Mouse (Mus musculus) kidney, postnatal 0 days (tissue): Measurements from ENCODE around the gene Sipa1l3. TPM values are rescaled to one million over a fixed set of nuclear protein-coding genes. Genes with fewer than 3 reads are reported as not detected.

Source experiments
- ATAC-seq: fragments of 200-750 bp; cut with Nextera tagmentation; replicated peaks from 2 replicates; pipeline ENCODE4 v1.8.0; 2017; ENCODE audit warnings: low read depth, moderate number of reproducible peaks, moderate TSS enrichment, moderate library complexity; ENCODE audit not compliant: low FRiP score
- DNase-seq: peaks from one replicate; pipeline ENCODE4 v3.0.0-alpha.2; 2016; ENCODE audit warnings: low spot score
- H3K27ac ChIP-seq: fragments of 300-500 bp; sonication (generic); 2 replicates; pipeline ENCODE4 v1.5.1; 2014; ENCODE audit warnings: mild to moderate bottlenecking
- H3K27me3 ChIP-seq: fragments of 300-500 bp; sonication (generic); 2 replicates; pipeline ENCODE4 v1.6.1; 2014; ENCODE audit warnings: low read length, mixed read lengths; ENCODE audit not compliant: insufficient read depth
- H3K36me3 ChIP-seq: fragments of 300-500 bp; sonication (generic); 2 replicates; pipeline ENCODE4 v1.6.1; 2014; ENCODE audit warnings: low read length, mixed read lengths; ENCODE audit not compliant: insufficient read depth
- H3K4me1 ChIP-seq: fragments of 300-500 bp; sonication (generic); replicated peaks from 2 replicates; pipeline ENCODE4 v1.6.1; 2014; ENCODE audit warnings: antibody characterized with exemption, low read length, mixed read lengths; ENCODE audit not compliant: insufficient read depth
- H3K4me2 ChIP-seq: fragments of 300-500 bp; sonication (generic); 2 replicates; pipeline ENCODE4 v1.6.1; 2014; ENCODE audit warnings: mild to moderate bottlenecking, low read length, moderate library complexity, mixed read lengths
- H3K4me3 ChIP-seq: fragments of 300-500 bp; sonication (generic); replicated peaks from 2 replicates; pipeline ENCODE4 v1.5.1; 2014; ENCODE audit warnings: low read depth, low read length
- H3K9ac ChIP-seq: fragments of 300-500 bp; sonication (generic); 2 replicates; pipeline ENCODE4 v1.6.1; 2014; ENCODE audit warnings: low read depth, low read length
- H3K9me3 ChIP-seq: fragments of 300-500 bp; sonication (generic); replicated peaks from 2 replicates; pipeline ENCODE4 v1.6.1; 2016; ENCODE audit warnings: low read length, inconsistent platforms, mixed read lengths
- CTCF ChIP-seq: IDR thresholded peaks from 2 replicates; pipeline ENCODE4 v1.5.1; 2016; ENCODE audit warnings: antibody characterized with exemption, low read depth, mild to moderate bottlenecking, moderate library complexity
- WGBS: fragments of 180-500 bp; shearing (Covaris S2); extraction: QIAGEN DNeasy Blood & Tissue Kit; methylation state at CpG from one replicate; pipeline ENCODE4 v1.1.7; 2014; 5-methylcytosine and 5-hydroxymethylcytosine counted together
- polyA plus RNA-seq: library from polyadenylated mRNA; unstranded; fragments of >200 nt; fragmentation: Nextera tagmentation; extraction: Ambion mirVana; gene quantifications from 2 replicates; pipeline ENCODE4 v1.2.1, GENCODE M21; 2015

Gene Sipa1l3
- polyA plus RNA-seq, 1 experiment from 2014 or later: 8.3 TPM

DNA sequence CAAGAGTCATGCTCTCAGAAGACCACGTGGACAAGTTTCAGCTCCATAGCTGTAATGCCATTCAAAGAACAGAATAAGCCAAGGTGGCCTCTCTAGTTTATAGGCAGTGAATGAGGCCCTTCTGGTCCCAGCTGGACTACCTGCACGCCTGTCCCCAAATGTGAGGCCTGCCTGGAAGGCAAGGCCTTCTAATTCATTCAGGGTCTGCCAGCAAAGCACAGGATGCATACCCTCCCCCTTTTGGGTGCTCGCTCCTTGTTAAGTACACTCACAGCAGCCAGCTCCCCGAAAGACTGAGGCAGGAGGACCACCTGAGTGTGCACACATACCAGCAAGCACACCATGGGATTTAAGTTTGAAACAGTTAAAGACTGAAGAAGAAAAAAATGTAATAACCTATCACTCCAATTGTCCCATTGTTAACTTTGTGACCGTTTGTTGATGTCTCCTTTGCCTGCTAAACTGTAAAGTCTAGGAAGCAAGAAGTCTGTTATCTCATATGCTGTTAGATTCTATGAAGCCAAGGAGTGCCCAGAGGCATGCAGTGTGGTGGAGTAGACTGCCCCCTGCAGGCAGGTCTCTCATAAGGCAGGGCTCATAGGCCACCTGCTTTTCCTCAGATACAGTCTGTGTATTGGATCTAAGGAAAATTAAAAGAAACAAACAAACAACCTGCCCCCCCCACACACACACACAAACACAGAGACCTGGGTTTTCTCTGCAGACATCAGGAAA is 3.6 kb upstream of the Sipa1l3 start:
- Histone ChIP-seq H3K36me3 (no peaks in the 10 kb centered on the region), H3K9me3 (no peaks in the 10 kb centered on the region), H3K27ac (no peak overlapping the region), H3K9ac (no peak overlapping the region), H3K4me1 (peaks cover under 1% of the 10 kb centered on the region; the same call in 1 of the 2 replicates), H3K4me2 (no peak overlapping the region), H3K4me3 (no peak overlapping the region), H3K27me3 (no peaks in the 10 kb centered on the region)
- DNase-seq (peak; percentile 92), ATAC-seq (0 out of 2 replicates have a peak, but pooled peaks have one; percentile 19)
- TF ChIP-seq CTCF: peak; percentile 95
- WGBS: 62% methylated on average over 5 of the region's 5 CpGs

DNA sequence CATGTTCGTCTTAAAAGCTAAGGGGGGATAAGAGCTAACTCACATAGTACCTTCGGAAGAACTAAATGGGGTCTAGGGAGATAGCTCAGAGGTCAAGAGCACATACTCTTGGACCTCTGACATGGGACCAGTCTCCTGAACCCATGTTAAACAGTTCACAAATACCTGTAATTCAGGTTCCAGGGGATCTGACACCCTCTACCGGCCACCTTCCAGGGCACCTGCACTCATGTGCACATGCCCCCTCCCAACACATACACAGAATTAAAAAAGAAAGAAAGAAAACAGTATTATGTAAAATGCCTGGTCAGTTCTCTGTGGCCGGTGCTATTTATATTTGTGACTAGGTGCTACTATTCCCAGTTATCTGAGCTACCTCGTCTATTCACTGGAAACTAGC is 2.9 kb upstream of the Sipa1l3 start:
- no peak overlapping the region for H3K27ac ChIP-seq
- no peaks in the 10 kb centered on the region for H3K9me3 ChIP-seq
- WGBS: 71% methylated on average over 5 of the region's 5 CpGs
- H3K36me3 ChIP-seq: no peaks in the 10 kb centered on the region
- no peak for ATAC-seq
- no peak overlapping the region for H3K9ac ChIP-seq
- H3K27me3 ChIP-seq: no peaks in the 10 kb centered on the region
- no peak overlapping the region for H3K4me2 ChIP-seq
- no peak for DNase-seq
- H3K4me3 ChIP-seq: no peak overlapping the region
- peaks cover 7% of the 10 kb centered on the region; the same call in 1 of the 2 replicates for H3K4me1 ChIP-seq
- peak; percentile 48 for TF ChIP-seq CTCF

DNA sequence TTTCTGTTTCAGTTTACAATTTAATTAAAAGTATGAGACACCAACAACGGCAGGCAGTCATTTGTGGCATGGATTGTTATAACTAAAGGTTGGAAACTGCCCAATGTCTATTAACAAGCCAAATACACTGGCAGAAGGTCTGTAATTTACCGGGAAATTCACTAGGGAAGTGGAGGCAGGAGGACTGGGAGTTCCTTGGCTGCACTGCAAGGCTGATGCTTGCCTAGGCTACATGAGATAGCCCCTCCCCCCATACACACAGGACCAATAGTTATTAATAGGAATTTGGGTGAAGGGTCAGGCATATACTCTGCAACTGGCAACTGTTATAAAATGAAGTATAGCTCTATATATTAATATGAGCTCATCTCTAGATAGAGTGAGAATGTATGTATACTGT is 2.4 kb upstream of the Sipa1l3 start:
- no peak for ATAC-seq
- TF ChIP-seq CTCF: no peak
- 84% methylated on average over 2 of the region's 2 CpGs for WGBS

DNA sequence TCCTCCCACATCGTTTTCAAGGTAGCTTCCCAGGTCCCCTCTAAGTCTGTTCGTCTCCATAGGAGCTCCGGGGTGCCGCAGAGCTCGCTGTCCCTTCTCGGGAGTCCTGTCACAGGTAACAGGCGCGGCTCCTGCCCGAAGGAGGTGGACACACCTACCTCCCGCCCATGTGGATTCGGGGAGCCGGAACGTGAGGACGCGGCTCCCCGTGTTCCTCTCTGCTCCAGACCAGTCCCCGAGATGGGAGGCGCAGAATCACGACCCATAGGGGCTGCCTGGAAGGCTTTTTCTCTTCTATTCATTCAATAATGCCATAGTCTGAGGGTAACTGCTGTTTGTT is 740 bp upstream of the Sipa1l3 start:
- H3K27ac ChIP-seq: peak overlapping the region; percentile 71; the same call in 1 of the 2 replicates
- peak overlapping the region; percentile 65 for H3K9ac ChIP-seq
- H3K36me3 ChIP-seq: no peaks in the 10 kb centered on the region
- WGBS: 1% methylated on average over 19 of the region's 19 CpGs
- peak overlapping the region; percentile 90 for H3K4me2 ChIP-seq
- no peaks in the 10 kb centered on the region for H3K27me3 ChIP-seq
- no peak for TF ChIP-seq CTCF
- peaks cover 9% of the 10 kb centered on the region; the same call in 1 of the 2 replicates for H3K4me1 ChIP-seq
- H3K4me3 ChIP-seq: peak overlapping the region; percentile 84
- no peaks in the 10 kb centered on the region for H3K9me3 ChIP-seq
- ATAC-seq: no peak
- no peak for DNase-seq

More for the DNA sequence above, 2.4 kb upstream of the Sipa1l3 start:
- H3K4me2 ChIP-seq: no peak overlapping the region
- H3K9ac ChIP-seq: no peak overlapping the region
- H3K4me3 ChIP-seq: no peak overlapping the region
- H3K9me3 ChIP-seq: no peaks in the 10 kb centered on the region
- no peaks in the 10 kb centered on the region for H3K36me3 ChIP-seq
- H3K4me1 ChIP-seq: peaks cover 9% of the 10 kb centered on the region; the same call in 1 of the 2 replicates
- no peak overlapping the region for H3K27ac ChIP-seq
- DNase-seq: no peak
- no peaks in the 10 kb centered on the region for H3K27me3 ChIP-seq

DNA sequence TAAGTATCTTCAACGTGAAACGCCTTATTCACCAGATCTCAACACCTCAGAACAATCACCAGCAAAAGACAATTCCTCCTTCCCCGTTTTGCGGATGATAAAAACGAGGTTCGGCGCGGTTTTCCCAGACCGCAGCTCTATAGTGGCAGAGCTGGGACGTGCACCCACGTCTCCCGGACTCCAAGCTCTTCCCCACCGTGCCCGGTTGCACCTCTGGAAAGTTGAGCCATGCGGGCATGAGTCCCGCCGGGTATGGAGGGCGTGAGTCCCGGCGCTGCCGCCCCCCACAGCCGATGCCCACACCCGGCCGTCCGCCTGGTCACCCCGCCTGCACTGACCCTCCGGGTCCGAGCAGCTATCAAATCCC is 404 bp downstream of the Sipa1l3 start:
- WGBS: 0% methylated on average over 28 of the region's 28 CpGs
- no peaks in the 10 kb centered on the region for H3K36me3 ChIP-seq
- DNase-seq (no peak), ATAC-seq (peak; percentile 5)
- no peaks in the 10 kb centered on the region for H3K27me3 ChIP-seq
- H3K4me1 ChIP-seq: peaks cover 10% of the 10 kb centered on the region; the same call in 1 of the 2 replicates
- H3K27ac ChIP-seq: 0 out of 2 replicates have a peak overlapping the region, but pooled peaks have one; percentile 38
- H3K9ac ChIP-seq: peak overlapping the region; percentile 75
- H3K4me2 ChIP-seq: peak overlapping the region; percentile 90
- no peaks in the 10 kb centered on the region for H3K9me3 ChIP-seq
- no peak for TF ChIP-seq CTCF
- peak overlapping the region; percentile 84 for H3K4me3 ChIP-seq

DNA sequence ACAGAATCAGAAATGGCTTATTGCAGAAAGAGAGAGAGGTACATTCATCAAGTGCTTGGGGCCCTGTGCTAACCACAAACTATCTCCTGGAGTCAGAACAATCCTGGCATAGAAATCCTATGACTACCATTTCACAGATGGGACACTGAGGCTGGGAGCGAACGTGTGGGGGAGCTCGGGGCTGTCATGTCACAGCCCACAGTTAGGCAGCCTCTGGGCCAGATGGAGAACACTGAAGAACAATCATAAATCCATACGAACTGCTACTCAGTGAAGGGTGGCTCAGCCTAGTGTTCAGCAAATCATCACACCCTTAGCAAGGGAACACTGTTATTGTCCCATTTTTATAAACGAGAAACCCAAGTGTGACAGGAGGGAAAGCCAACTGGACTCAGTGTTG is 1.3 kb downstream of the Sipa1l3 start:
- ATAC-seq (no peak), DNase-seq (no peak)
- H3K27me3 ChIP-seq: no peaks in the 10 kb centered on the region
- no peaks in the 10 kb centered on the region for H3K9me3 ChIP-seq
- no peak overlapping the region for H3K9ac ChIP-seq
- H3K4me3 ChIP-seq: peak overlapping the region; percentile 84; the same call in 1 of the 2 replicates
- H3K27ac ChIP-seq: no peak overlapping the region
- TF ChIP-seq CTCF: no peak
- H3K4me2 ChIP-seq: peak overlapping the region; percentile 90
- WGBS: 46% methylated on average over 5 of the region's 5 CpGs
- H3K4me1 ChIP-seq: peaks cover 14% of the 10 kb centered on the region
- no peaks in the 10 kb centered on the region for H3K36me3 ChIP-seq
